Mouse (Mus musculus) embryonic fibroblast, embryonic 13.5 days (primary cell): Measurements from ENCODE around the gene Gm6793.

Experiments
- CTCF ChIP-seq: IDR thresholded peaks from 2 replicates; pipeline ENCODE4 v1.5.1; 2011; ENCODE audit warnings: mild to moderate bottlenecking, control low read depth, low read length, moderate library complexity, borderline replicate concordance; ENCODE audit not compliant: insufficient read depth
- POLR2A ChIP-seq: IDR thresholded peaks from 2 replicates; pipeline ENCODE4 v1.6.1; 2011; ENCODE audit warnings: low read depth, mild to moderate bottlenecking, control low read depth, low read length, moderate library complexity

DNA sequence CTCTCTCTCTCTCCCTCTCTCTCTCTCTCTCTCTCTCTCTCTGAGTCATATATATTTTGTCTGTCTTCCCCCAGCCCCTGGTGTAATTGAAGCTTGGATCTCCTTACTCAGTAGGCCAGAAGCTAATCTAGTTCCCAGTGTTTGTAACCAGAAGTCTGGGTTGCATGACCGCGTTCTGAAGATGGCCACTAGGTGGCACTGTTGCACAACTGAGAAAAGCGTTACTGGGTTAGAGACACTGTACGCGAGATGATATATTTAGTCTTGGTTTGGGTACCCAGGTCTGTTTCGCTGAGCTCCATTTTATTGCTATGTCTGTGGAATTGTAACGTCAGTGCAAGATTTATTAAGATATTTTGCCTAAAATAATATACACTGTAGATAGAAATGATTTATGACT, 31.1 kb upstream of the Gm6793 start:
- TF ChIP-seq POLR2A (no peak), CTCF (peak; percentile 67; the same call in 1 of the 2 replicates)
